Mouse (Mus musculus) bone marrow, adult 2 months (tissue): Measurements from ENCODE around the gene Pigz.

Experiments used
- CTCF ChIP-seq: fragments of 200-500 bp; IDR thresholded peaks from 2 replicates; pipeline ENCODE4 v1.5.1; 2011; ENCODE audit warnings: low read length, control low read depth; ENCODE audit not compliant: control insufficient read depth, insufficient read depth
- POLR2A ChIP-seq: fragments of 200-500 bp; IDR thresholded peaks from 2 replicates; pipeline ENCODE4 v1.6.1; 2011; ENCODE audit warnings: low read depth, mild to moderate bottlenecking, control low read depth, low read length, borderline replicate concordance; ENCODE audit not compliant: control insufficient read depth

GRCm38 (mm10) chr16:31883902-31884301 lies 49.7 kb upstream of the Pigz start:
- no peak for TF ChIP-seq POLR2A
- no peak for TF ChIP-seq CTCF
